Mouse (Mus musculus): Measurements from ENCODE around the gene Zcchc12.

GRCm38 (mm10) chrX:36150100-36150499, 45.6 kb upstream of the Zcchc12 start:
- no peak for TF ChIP-seq CTCF (IDR thresholded peaks at IDR 0.05; ENCODE audit: extremely low read depth, insufficient read depth, insufficient read length, insufficient replicate concordance)
- TF ChIP-seq POLR2A (IDR thresholded peaks at IDR 0.05; ENCODE audit: low read depth, low read length), result no peak

All from spleen, adult 2 months (tissue).